Mouse (Mus musculus) cortical plate, adult 2 months (tissue): Measurements from ENCODE around the gene Larp4. TPM values are rescaled to one million over a fixed set of nuclear protein-coding genes. Genes with fewer than 3 reads are reported as not detected.
"Not testable (repeated sequence)": the region's sequence is repeated elsewhere in the genome, so short reads cannot be mapped to it uniquely, and the experiment has no call there.

Experiments used
- H3K27ac ChIP-seq: fragments of 200-500 bp; 2 replicates; pipeline ENCODE4 v1.5.1; 2012; ENCODE audit warnings: low read length, control low read depth, inconsistent platforms; ENCODE audit not compliant: insufficient read depth
- H3K4me1 ChIP-seq: fragments of 200-500 bp; 2 replicates; pipeline ENCODE4 v1.6.1; 2011; ENCODE audit warnings: low read length; ENCODE audit not compliant: control insufficient read depth, insufficient read depth
- H3K4me3 ChIP-seq: fragments of 200-500 bp; 2 replicates; pipeline ENCODE4 v1.5.1; 2011; ENCODE audit warnings: mild to moderate bottlenecking, low read length, control low read depth; ENCODE audit not compliant: insufficient read depth
- CTCF ChIP-seq: fragments of 200-500 bp; IDR thresholded peaks from 2 replicates; pipeline ENCODE4 v1.5.1; 2011; ENCODE audit warnings: mild to moderate bottlenecking, control low read depth, low read length; ENCODE audit not compliant: insufficient read depth; ENCODE audit errors: extremely low read depth
- POLR2A ChIP-seq: fragments of 200-500 bp; IDR thresholded peaks from 2 replicates; pipeline ENCODE4 v1.6.1; 2011; ENCODE audit warnings: mild to moderate bottlenecking, low read length, control low read depth; ENCODE audit not compliant: insufficient read depth; ENCODE audit errors: extremely low read depth
- polyA plus RNA-seq: library from polyadenylated mRNA; depleted of rRNA; stranded (reverse); fragments of >200 nt; gene quantifications from 2 replicates; pipeline ENCODE4 v1.2.3, GENCODE M21; 2012

Gene Larp4
- polyA plus RNA-seq, 1 experiment, result 23.1 TPM

DNA sequence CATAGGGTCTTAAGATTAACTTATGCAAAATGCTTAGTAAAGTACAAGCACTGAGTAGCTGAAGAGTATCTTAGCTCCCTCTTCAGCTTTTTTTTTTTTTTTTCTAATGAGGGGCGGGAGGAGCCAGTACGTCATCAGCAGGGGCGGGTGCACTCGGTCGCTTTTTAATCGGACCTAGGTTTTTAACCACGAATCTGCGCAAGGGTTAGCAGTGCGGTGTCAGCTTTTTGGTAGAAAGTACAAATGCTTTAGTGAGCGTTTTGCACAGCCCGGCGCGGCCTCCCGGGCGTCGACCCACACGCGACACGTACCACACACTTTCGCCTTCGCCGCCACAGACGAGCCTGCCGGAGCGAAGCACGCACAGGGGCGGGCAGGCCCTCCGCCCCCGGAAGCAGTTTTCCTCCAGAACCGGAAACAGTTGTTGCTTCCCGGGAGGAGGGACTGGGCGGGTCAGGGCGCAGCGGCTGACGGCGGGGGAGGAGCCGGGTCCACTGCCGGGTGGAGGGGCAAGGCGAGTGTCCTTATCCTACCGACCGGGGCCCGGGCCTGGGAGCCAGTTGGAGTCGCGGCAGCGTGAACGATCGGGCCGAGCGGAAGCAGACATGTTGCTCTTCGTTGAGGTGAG is 2.6 kb downstream of the Larp4 start:
- Histone ChIP-seq H3K4me1 (no peaks in the 10 kb centered on the region; the same call in 1 of the 2 replicates), H3K27ac (peak overlapping the region; percentile 97), H3K4me3 (peak overlapping the region; percentile 82)
- peak; percentile 71; the same call in 1 of the 2 replicates for TF ChIP-seq POLR2A
- no peak for TF ChIP-seq CTCF

DNA sequence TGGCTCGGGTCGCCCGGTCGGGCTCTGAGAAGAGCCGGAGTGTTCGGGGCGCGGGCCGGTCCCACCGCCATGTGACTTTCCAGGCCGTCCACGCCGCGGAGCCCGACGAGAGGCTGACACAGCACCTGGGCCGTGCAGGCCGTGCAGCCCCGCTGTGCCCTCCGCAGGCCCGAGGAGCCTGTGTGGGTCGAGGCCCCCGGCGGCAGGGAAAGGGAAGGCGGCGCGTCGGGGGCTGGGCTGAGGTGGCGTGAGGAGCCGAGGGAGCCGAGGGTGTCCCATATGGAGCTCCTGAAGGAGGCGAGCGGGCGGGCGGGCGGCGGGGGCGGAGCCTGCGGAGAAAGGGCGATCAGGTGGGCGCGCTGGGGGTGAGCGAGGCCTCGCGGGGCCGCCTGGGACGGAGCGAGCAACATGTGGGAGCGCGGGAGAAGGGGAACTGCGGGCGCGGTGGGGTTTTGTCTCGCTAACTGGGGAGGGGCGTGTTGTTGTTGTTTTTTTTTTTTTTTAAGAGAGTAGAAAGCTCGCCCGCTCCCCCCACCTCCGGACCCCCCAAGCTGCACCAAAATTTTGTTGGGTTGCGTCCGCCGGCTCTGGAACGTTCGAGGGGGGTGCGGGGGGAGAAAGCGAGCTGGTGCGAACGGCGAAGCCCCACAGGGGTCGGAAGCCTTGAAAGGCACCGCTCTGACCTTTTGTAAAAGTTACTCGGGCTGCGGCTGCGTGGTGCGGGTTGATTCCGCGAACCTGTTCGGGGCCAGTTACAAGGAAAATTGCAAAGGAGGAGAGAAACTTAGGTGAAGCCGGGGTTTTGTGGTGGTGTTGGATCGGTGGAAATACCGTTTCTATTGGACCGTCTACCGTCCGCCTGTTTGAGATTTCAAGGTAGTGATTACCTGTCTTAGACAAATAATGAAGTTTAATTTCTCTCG is 3.4 kb downstream of the Larp4 start:
- peak overlapping the region; percentile 91 for H3K27ac ChIP-seq
- H3K4me3 ChIP-seq, result peak overlapping the region; percentile 82
- TF ChIP-seq CTCF (no peak), POLR2A (no peak)
- no peaks in the 10 kb centered on the region; the same call in 1 of the 2 replicates for H3K4me1 ChIP-seq

DNA sequence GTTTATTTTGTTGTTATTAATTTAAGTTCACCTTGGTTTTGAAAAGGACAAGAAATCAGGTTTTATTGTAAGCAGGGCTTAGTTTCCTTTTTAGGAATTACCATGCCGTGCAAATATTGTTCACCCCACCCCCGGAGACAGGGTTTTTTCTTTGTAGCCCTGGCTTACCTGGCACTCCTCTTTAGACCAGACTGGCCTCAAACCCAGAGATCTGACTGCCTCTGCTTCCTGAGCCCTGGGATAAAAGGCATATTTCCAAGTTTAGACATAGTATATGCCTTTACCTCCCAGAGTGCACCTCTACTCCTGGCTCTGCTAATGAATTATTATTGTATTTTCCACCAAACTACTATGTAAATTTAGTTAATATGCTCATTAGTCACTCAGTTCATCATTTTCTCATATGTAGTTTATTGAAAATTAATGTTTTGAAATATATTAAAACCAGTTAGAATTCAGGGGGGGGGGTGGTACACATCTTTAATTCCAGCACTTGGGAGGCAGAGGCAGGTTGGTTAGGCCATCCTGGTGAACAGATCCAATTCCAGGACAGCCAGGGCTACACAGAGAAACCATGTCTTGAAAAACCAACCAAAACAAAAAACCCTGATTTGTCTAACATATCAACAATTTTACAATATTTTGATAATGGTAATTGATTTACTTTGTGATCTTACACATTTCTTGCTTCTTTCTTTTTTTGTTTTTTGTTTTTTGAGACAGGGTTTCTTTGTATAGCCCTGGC is 4.8 kb downstream of the Larp4 start:
- Histone ChIP-seq H3K4me1 (no peaks in the 10 kb centered on the region; the same call in 1 of the 2 replicates), H3K4me3 (peak overlapping the region; percentile 82; the same call in 1 of the 2 replicates), H3K27ac (no peak overlapping the region)
- no peak for TF ChIP-seq POLR2A
- no peak for TF ChIP-seq CTCF

DNA sequence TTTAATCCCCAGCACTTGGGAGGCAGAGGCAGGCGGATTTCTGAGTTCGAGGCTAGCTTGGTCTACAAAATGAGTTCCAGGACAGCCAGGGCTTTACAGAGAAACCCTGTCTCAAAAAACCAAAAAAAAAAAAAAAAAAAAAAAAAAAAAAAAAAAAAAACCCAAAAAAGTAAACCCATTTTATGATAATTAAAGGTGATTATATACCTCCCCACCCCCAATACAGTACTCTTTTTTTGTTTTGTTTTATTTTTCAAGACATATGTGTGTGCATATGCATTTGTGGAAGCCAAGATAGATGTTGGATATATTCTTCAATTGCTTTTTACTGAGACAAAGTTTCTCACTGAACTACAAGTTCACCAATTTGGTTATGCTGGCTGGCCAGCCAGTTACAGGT is 6.3 kb downstream of the Larp4 start:
- not testable (repeated sequence) for H3K4me1 ChIP-seq, H3K27ac ChIP-seq, H3K4me3 ChIP-seq

- H3K4me3 ChIP-seq, result no peak overlapping the region
- no peak overlapping the region for H3K27ac ChIP-seq
- no peak for TF ChIP-seq CTCF
- TF ChIP-seq POLR2A, result no peak
- peaks cover 3% of the 10 kb centered on the region for H3K4me1 ChIP-seq
These were observed 9.4 kb downstream of the Larp4 start for GRCm38 (mm10) chr15:99979266-99979665.

DNA sequence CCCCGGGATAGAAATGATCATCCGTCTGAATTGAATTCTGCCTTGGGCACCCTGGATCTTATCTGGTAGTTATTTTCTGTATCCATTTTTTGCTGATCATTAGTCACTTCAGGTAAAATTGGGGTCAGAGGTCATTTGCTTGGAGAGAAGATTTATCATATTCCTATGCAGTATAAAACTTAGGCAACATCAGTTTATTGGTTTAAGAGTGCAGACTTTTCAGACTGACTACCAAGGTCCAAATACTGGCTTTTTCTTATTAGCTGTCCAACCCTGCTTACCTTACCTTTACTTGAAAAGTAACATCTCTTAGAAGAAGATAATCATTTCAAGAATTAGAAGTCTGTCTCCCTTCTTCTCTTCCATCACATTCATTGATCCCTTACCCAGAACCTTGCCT is 9.8 kb downstream of the Larp4 start:
- Histone ChIP-seq H3K27ac (no peak overlapping the region), H3K4me3 (no peak overlapping the region), H3K4me1 (peaks cover 3% of the 10 kb centered on the region)
- no peak for TF ChIP-seq CTCF
- TF ChIP-seq POLR2A, result no peak

- no peak overlapping the region for H3K4me3 ChIP-seq
- TF ChIP-seq CTCF (no peak), POLR2A (no peak)
- H3K4me1 ChIP-seq, result no peaks in the 10 kb centered on the region
- no peak overlapping the region for H3K27ac ChIP-seq
These were observed 23.2 kb downstream of the Larp4 start for GRCm38 (mm10) chr15:99993100-99993499.

GRCm38 (mm10) chr15:99997114-99997804 is 27.4 kb downstream of the Larp4 start:
- Histone ChIP-seq H3K27ac (no peak overlapping the region), H3K4me1 (no peaks in the 10 kb centered on the region), H3K4me3 (no peak overlapping the region)
- TF ChIP-seq CTCF (no peak), POLR2A (no peak)

GRCm38 (mm10) chr15:99999390-99999789 is 29.5 kb downstream of the Larp4 start:
- Histone ChIP-seq H3K27ac (no peak overlapping the region), H3K4me1 (no peaks in the 10 kb centered on the region), H3K4me3 (no peak overlapping the region)
- TF ChIP-seq POLR2A (no peak), CTCF (no peak)
